Mouse (Mus musculus): ENCODE measurements around the gene Siah1b.

Siah1b gene

GRCm38 (mm10) chrX:164027607-164028289 lies 48.5 kb downstream of the Siah1b start, which contains the start of gene Car5b:
TSS of gene Car5b (minus strand) at chrX:164027997.
- peak; percentile 48 for DNase-seq

All from thymus, postnatal 25 days (tissue).